Mouse (Mus musculus) ES-Bruce4 (cell line): ENCODE measurements around the gene Spryd3.

Experiments used
- CTCF ChIP-seq: IDR thresholded peaks from one replicate; pipeline ENCODE4 v1.8.1; 2011; ENCODE audit warnings: low read depth, low read length
- EP300 ChIP-seq: IDR thresholded peaks from 2 replicates; pipeline ENCODE4 v1.6.1; 2011; ENCODE audit warnings: low read depth, low read length; ENCODE audit not compliant: insufficient read depth
- POLR2A ChIP-seq: IDR thresholded peaks from one replicate; pipeline ENCODE4 v1.8.1; 2011; ENCODE audit warnings: low read length; ENCODE audit not compliant: insufficient read depth

DNA sequence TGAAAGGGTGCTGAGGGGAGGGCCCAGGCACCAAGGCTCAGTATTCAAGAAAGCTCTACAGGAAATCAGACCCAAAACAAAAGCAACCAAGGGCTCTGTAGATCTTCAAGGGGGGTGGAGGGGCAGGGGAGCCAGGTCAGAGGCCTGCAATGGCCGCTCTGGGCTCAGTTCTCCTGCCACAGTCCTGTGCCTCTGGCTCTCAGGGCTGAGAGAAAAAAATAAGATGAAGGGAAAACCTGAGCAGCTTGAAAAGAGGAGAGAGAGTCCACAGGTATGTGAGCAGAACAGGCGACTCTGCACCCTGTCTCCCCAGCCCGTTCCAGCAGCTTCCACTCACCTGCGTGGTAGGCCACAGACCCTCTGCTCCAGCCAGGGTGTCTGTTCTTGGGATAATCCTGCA lies 17.4 kb downstream of the Spryd3 start:
- no peak for TF ChIP-seq CTCF
- no peak for TF ChIP-seq EP300
- no peak for TF ChIP-seq POLR2A
